Mouse (Mus musculus) ovary, postnatal 36 days (tissue): ENCODE measurements at regions not wholly inside any gene's neighbourhood (a gene's known extent, or its start where the extent isn't known, plus 50 kb on each side); places are given as distances from the start of the nearest gene placed in this dataset.

Experiments
- DNase-seq: peaks from one replicate; pipeline ENCODE4 v3.0.0; 2022; ENCODE audit warnings: low spot score, mixed read lengths

DNA sequence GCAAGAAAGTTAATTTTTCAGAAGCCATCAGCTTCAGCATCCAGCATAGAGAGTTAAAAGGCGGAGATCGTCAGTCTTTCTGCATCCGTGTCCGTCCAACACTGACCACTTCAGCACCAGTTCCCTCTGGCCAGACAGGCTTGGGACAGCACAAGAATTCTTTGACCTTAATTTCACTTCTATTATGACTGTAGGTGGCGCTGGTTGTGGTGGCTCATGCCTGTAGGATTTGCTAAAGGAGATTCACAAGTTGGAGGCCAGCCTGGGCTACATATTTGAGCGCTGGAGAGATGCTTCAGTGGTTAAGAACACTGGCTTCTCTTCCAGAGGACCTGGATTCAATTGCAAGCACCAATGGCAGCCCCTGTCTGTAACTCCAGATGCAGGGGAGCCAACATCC, 66.0 kb downstream of the Amer2 start:
- DNase-seq: no peak

DNA sequence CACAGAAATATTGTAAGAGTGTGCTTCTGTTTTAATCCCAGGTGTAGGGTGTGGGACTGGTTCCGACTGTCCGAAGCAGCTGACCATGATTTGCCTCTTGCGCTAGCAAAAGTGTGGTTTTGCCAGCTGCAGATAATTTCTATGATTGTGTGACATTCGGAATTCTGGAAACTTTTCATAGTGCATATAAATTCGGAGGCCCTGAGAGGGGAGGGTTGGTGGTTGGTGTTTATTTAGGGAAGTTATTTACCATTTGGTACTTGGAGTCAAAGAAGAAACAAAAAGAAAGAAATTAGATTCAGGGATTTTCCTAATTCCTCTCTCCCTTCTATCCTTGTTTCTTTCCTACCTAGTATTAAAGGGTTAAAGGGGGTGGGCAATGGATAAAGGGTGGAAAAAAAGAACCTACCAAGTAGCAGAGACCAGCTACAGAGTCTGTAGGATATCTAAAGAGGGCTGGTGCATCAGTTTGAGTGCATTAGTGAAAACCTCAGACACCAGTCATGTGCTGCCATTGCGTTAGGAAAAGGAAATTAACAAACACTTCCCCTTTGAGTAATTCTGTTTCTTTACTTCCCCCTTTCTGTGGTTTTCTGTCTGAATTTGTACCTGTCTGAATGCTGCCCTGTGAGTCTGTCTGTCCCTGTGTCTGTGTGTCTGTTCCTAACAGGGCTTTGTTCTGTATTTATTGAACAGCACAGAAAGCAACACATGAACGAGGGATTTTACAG, 70.9 kb downstream of the Amer2 start:
- no peak for DNase-seq

- no peak for DNase-seq
Observed at GRCm38 (mm10) chr14:60444552-60444937, 71.5 kb downstream of the Amer2 start.

GRCm38 (mm10) chr14:60446037-60446436, 73.0 kb downstream of the Amer2 start:
- DNase-seq: no peak

DNA sequence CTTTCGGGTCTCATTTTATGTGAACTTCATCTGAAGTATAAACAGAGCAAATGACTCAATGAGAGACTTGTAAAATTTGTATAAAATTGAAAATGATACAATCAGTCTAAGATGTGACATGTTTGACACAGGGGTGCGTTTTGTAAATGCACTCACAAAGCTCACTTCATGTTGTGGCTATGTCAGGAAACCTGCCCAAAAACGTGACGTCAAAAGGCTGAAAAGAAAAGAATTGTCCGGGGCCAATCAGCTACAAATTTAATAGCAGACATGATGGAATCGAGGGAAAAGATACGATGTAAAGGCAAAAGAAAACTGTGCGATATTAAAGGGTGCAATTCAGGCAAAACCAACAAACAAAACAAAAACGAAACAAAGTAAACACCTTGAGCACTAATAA, 78.2 kb downstream of the Amer2 start:
- DNase-seq: no peak

DNA sequence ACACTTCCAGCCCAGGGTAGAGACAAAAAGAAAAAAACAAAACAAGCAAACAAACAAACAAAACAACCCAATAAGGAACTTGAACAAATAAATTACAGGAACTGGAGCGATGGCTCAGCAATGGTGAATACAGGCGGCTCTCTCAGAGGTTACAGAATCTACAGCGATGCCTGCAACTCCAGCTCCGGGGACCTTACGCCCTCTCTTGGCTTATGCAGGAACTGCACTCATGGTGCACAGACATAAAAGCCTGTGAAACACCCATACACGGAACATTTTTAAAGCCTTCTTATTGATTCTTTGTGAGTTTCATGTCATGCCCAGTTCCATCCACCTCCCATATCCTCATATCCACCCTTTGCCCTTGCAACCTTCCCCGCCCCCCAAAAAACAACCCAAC, 78.6 kb downstream of the Amer2 start:
- no peak for DNase-seq

DNA sequence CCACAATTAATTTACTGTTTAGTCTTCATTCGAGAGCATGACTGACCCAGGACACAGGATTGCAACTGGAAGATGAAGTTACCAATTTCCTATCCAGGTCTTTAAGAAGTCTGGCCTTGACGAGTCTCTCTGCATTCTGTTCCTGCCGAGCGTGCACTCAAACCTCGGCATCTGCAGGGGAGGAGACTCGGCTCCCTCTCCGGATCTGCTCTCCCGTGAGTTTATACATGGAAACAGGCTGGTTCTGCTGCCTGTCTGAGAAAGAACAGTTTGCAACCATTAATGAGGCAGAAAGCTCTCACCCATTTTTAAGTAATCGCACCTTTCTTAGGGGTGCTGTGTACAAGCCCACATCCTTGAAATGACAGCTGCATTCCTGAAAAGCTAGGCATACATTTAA, 83.7 kb downstream of the Amer2 start:
- DNase-seq: no peak

- DNase-seq: peak; percentile 59
Observed at GRCm38 (mm10) chr14:60484996-60485888, 112.2 kb downstream of the Amer2 start.

DNA sequence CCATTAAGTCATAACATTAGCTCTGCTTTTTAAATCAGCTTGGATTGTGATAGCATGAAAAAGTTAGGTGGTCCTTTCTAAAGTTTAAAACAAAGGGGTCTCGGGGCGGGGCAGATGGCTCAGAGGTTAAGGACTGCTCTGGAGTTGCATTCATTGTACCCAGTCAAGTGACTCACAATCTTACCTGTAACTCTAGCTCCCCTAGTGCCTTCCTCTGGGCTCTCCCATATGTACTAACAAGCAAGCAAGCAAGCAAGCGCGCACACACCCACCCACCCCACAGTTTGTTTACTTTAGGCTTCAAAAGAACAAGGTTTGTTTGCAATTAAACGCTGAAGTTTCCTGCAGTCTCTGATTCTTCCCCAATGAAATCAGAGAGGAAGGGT, 112.8 kb downstream of the Amer2 start:
- no peak for DNase-seq

- peak; percentile 24 for DNase-seq
Observed at GRCm38 (mm10) chr14:60486278-60486935, 113.3 kb downstream of the Amer2 start.

GRCm38 (mm10) chr14:60489111-60489510, 116.1 kb downstream of the Amer2 start:
- no peak for DNase-seq

DNA sequence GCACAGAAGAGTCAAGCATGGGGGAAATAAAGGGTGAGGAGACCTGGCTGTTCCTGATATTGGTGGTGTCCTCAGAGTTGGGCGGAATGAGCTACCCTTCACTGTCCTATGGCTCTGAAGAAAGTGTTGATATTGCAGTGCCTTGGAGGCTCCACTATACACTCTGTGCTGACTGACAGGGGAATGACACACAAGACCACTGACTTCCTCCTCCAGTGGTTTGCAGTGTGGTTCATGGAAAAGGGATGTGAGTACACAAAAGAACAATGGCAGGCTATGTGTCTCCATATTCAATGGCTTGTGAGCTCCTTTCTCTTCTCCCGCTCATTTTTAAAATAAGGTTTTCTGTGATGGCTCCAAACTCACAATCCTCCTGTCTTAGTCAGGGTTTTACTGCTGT, 117.8 kb downstream of the Amer2 start:
- no peak for DNase-seq

DNA sequence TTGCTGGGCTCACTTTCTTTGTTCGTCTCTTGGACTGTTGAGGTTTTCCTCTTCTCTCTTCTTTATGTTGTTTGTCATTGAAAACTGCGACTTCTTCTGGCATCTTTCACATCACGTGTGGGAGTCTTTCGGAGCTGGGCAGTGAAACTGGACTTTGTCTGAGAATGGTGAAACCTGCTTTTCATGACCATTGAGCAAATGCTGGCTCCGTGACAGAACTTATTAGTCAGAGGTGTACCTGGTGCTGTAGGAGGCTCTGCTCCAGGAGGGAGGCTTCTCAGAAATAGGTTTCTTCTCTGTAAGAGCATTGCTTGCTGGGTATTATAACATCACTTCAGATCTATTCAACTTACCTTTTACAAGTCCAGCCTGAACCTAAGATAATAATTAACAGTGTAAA, 122.4 kb downstream of the Amer2 start:
- DNase-seq: no peak

GRCm38 (mm10) chr14:60502552-60502951, 129.5 kb downstream of the Amer2 start:
- DNase-seq: no peak

GRCm38 (mm10) chr14:60505066-60505465, 128.7 kb upstream of the Spata13 start:
- no peak for DNase-seq

DNA sequence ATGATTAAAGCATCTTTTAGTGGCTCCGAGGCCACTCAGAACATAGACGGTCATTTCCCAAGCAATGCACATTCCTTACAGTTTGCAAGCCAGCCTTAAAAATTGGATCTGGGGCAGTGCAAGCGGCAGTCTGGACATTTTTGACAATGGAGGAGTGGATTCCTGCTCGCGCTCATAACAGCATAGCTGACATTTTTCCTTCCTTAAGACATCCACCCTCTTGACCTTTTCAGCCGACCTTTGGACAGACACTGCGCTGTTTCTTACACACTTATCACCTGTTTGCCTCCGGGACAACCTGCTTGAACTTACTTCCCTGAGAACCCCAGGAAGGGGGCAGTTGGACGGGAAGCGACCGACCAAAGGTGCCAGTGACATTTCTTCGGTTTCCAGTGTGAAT, 127.5 kb upstream of the Spata13 start:
- DNase-seq: no peak

DNA sequence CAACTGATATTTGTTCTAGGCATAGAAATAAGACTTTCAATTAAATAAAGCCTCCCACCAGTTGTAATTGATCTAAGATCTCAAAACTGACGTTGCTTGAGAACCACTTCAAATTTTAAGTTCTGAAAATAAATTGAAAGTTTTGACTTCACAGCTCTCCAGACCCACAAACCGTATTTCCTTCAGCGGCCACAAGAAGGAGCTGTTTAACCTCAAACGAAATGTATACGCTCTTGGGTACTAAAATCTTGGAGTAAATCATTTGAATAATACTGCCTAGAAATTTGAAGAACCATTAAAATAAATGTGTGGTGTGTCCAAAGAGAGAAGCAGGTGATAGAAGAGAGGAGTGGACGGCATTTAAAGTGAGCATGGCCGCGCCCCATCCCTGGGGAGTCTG, 120.2 kb upstream of the Spata13 start:
- DNase-seq: no peak

DNA sequence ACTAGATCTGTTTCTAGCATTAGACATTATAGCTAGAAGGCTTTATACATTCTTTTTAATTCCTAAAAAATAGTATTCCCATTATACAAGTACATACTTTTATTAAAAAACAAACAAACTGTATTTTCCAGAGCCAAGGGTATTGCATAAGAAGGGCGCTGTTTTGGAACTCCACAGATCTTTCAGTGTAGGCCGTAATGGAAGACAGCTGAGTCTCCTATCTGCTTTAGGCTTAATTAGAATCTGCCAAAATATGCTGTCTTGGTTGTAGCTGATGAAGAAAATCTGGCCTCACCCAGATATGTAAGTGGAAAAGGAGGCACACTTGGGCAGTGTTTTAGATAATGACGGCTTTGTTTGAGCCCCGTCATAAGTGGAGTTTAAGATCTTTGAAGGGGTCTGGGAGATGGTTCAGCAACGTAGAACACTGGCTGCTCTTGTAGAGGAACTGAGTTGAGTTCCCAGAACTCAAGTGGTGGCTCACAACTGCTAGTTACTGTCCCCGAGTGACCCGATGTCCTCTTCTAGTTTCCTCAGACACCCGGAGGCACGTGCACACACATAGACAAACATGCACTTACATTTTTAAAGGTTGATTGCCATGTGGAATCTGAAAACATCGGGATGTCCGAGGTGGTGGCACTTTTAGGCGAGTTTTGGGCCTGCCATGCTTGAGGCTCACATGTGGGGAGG, 118.6 kb upstream of the Spata13 start:
- no peak for DNase-seq

- DNase-seq: no peak
Observed at GRCm38 (mm10) chr14:60517891-60518290, 115.9 kb upstream of the Spata13 start.

GRCm38 (mm10) chr14:60523010-60523409, 110.8 kb upstream of the Spata13 start:
- DNase-seq: no peak

GRCm38 (mm10) chr14:60524869-60525268, 108.9 kb upstream of the Spata13 start:
- DNase-seq: no peak

GRCm38 (mm10) chr14:60525284-60525962, 108.4 kb upstream of the Spata13 start:
- no peak for DNase-seq
